Mouse (Mus musculus) liver, postnatal 0 days (tissue): Measurements from ENCODE around the gene Kcnab2.

ENCODE experiments used
- CTCF ChIP-seq: sonication (generic); IDR thresholded peaks from 2 replicates; pipeline ENCODE4 v1.5.1; 2016; ENCODE audit warnings: antibody characterized with exemption, low read depth
- EP300 ChIP-seq: IDR thresholded peaks from 2 replicates; pipeline ENCODE4 v1.6.1; 2016; ENCODE audit warnings: antibody characterized with exemption, low read depth, mild to moderate bottlenecking

DNA sequence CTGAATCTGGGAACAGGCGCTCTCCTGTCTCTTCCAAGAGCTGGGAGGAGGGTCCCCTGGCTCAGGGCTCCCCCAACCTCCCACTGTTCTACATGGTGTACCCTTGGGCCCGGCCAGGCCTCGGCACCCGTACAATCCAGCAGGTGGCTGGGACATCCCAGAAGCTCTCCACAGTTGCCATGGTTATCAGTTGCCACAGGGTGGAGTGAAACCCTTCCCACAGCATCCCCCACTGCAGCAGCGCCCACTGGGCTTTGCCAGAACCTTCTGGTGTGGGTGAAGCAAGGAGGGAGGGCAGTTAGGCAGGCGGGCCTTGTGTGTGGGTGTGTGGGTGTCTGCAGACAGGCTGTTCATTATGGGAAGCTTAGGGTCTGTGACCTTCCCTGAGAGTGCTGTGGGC is 9.7 kb downstream of the Kcnab2 start:
- TF ChIP-seq EP300 (no peak), CTCF (no peak)
